Mouse (Mus musculus) testis, postnatal 10 days (tissue): ENCODE data around the gene Car15.
A peak's percentile ranks its signal among the peaks of the same experiment; 100 is the strongest.

Experiments used
- DNase-seq: peaks from one replicate; pipeline ENCODE4 v3.0.0; 2021; ENCODE audit warnings: low spot score

Car15 gene

GRCm38 (mm10) chr16:17838051-17838450 lies at the start of gene Car15:
TSS of gene Car15 (minus strand) at chr16:17838364.
- no peak for DNase-seq

GRCm38 (mm10) chr16:17884116-17884515 lies 46.0 kb upstream of the Car15 start:
- no peak for DNase-seq

- no peak for DNase-seq
Observed at GRCm38 (mm10) chr16:17882196-17882595, 44.0 kb upstream of the Car15 start.

- no peak for DNase-seq
Observed at GRCm38 (mm10) chr16:17879571-17879970, 41.4 kb upstream of the Car15 start.

GRCm38 (mm10) chr16:17876096-17876495 lies 37.9 kb upstream of the Car15 start:
- DNase-seq = no peak

- no peak for DNase-seq
Observed at GRCm38 (mm10) chr16:17875174-17875573, 37.0 kb upstream of the Car15 start.

GRCm38 (mm10) chr16:17872995-17873394 lies 34.8 kb upstream of the Car15 start:
- no peak for DNase-seq

GRCm38 (mm10) chr16:17871248-17871647 lies 33.1 kb upstream of the Car15 start:
- DNase-seq = no peak

- DNase-seq = no peak
Observed at GRCm38 (mm10) chr16:17865770-17866169, 27.6 kb upstream of the Car15 start.

GRCm38 (mm10) chr16:17865293-17865692 lies 27.1 kb upstream of the Car15 start:
- DNase-seq = no peak

- DNase-seq = no peak
Observed at GRCm38 (mm10) chr16:17858592-17858991, 20.4 kb upstream of the Car15 start.

GRCm38 (mm10) chr16:17857157-17857556 lies 19.0 kb upstream of the Car15 start:
- DNase-seq = no peak

GRCm38 (mm10) chr16:17853263-17853662 lies 15.1 kb upstream of the Car15 start:
- no peak for DNase-seq

- DNase-seq = no peak
Observed at GRCm38 (mm10) chr16:17851860-17852259, 13.7 kb upstream of the Car15 start.

- no peak for DNase-seq
Observed at GRCm38 (mm10) chr16:17851331-17851730, 13.2 kb upstream of the Car15 start.

- DNase-seq = peak; percentile 29
Observed at GRCm38 (mm10) chr16:17849486-17849885, 11.3 kb upstream of the Car15 start.

GRCm38 (mm10) chr16:17848928-17849327 lies 10.8 kb upstream of the Car15 start:
- DNase-seq = peak; percentile 42

- peak; percentile 30 for DNase-seq
Observed at GRCm38 (mm10) chr16:17848431-17848830, 10.3 kb upstream of the Car15 start.

GRCm38 (mm10) chr16:17843701-17844365 lies 5.7 kb upstream of the Car15 start:
- no peak for DNase-seq

GRCm38 (mm10) chr16:17842437-17842836 lies 4.3 kb upstream of the Car15 start:
- DNase-seq = no peak

GRCm38 (mm10) chr16:17839976-17840375 lies 1.8 kb upstream of the Car15 start:
- DNase-seq = no peak

GRCm38 (mm10) chr16:17835481-17835880 lies 2.7 kb downstream of the Car15 start:
- DNase-seq = no peak

GRCm38 (mm10) chr16:17834543-17834942 lies 3.6 kb downstream of the Car15 start:
- no peak for DNase-seq

- peak; percentile 56 for DNase-seq
Observed at GRCm38 (mm10) chr16:17833681-17834399, 4.3 kb downstream of the Car15 start.
